Mouse (Mus musculus): ENCODE measurements around the gene Klf1. TPM values are rescaled to one million over a fixed set of nuclear protein-coding genes. Genes with fewer than 3 reads are reported as not detected.

Klf1 gene
- total and polyA plus RNA-seq, 2 experiments from 2014 or later: 0.56 TPM; not detected in 1

- Histone ChIP-seq H3K9ac (replicated peaks; ENCODE audit: low read depth, low read length) (no peak overlapping the region), H3K9me3 (replicated peaks; ENCODE audit: control insufficient read depth, low read length) (no peaks in the 10 kb centered on the region), H3K4me2 (ENCODE audit: low read depth, low read length) (no peak overlapping the region), H3K36me3 (replicated peaks; ENCODE audit: control insufficient read depth, insufficient read depth, low read length) (peaks cover 39% of the 10 kb centered on the region), H3K4me3 (ENCODE audit: low read depth, low read length) (no peak overlapping the region), H3K4me1 (ENCODE audit: control insufficient read depth, insufficient read depth) (peaks cover 10% of the 10 kb centered on the region), H3K27ac (ENCODE audit: low read depth) (no peak overlapping the region), H3K27me3 (ENCODE audit: control insufficient read depth, insufficient read depth, low read length) (no peaks in the 10 kb centered on the region)
- ATAC-seq (ENCODE audit: insufficient read depth, low read depth): no peak
- no peak for TF ChIP-seq EP300 (IDR thresholded peaks at IDR 0.05; ENCODE audit: low read depth)
- TF ChIP-seq CTCF (IDR thresholded peaks at IDR 0.05; ENCODE audit: low read depth): no peak
- 89% methylated on average over 1 of the region's 1 CpGs for WGBS
- no peak for DNase-seq (ENCODE audit: low spot score)
Observed at GRCm38 (mm10) chr8:84889141-84889540, 12.6 kb upstream of the Klf1 start.

DNA sequence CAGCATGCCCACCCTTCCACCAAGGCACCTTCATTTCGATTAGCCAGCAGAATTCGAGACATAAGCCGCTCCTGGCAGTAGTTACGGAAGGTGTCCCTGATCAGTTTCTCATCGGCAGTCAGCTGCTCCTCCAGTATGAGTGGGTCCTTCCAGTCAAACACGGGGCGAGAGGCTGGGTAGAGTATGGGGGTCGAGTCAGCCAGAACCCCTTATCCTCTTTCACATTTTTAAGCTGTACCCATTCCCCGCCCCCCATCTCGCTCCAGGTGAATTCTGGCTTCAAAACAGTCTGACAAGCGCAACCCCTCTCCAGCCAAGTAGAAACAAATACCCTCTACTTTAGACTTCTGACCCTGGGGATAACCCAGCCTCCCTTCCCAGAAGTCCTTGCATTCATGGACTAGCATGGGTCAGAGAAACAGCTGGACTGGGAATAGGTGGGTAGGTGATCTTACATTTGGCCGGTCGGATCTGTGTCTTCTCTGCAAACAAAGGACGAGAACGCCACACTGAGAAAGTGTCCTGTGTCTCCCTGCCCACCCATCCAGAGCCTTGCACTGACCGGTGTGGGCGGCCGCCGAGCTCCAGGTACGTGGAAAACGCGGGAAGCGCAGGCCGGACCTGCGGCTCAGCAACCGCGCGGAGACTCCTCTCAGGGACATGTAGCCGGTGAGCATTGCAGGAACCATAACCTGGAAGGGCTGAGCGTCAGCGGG lies 8.6 kb upstream of the Klf1 start:
- WGBS: 11% methylated on average over 31 of the region's 31 CpGs
- Histone ChIP-seq H3K9ac (replicated peaks; ENCODE audit: low read depth, low read length) (peak overlapping the region; percentile 60), H3K27me3 (ENCODE audit: control insufficient read depth, insufficient read depth, low read length) (no peaks in the 10 kb centered on the region), H3K36me3 (replicated peaks; ENCODE audit: control insufficient read depth, insufficient read depth, low read length) (peaks cover 10% of the 10 kb centered on the region), H3K4me3 (ENCODE audit: low read depth, low read length) (peak overlapping the region; percentile 68), H3K4me2 (ENCODE audit: low read depth, low read length) (peak overlapping the region; percentile 95), H3K4me1 (ENCODE audit: control insufficient read depth, insufficient read depth) (peaks cover 12% of the 10 kb centered on the region), H3K27ac (ENCODE audit: low read depth) (no peak overlapping the region), H3K9me3 (replicated peaks; ENCODE audit: control insufficient read depth, low read length) (no peaks in the 10 kb centered on the region)
- TF ChIP-seq EP300 (IDR thresholded peaks at IDR 0.05; ENCODE audit: low read depth) (no peak), CTCF (IDR thresholded peaks at IDR 0.05; ENCODE audit: low read depth) (no peak)
- no peak for DNase-seq (ENCODE audit: low spot score)
- peak; percentile 19; the same call in 1 of the 2 replicates for ATAC-seq (ENCODE audit: insufficient read depth, low read depth)

- Histone ChIP-seq H3K4me2 (ENCODE audit: low read depth, low read length) (peak within 1 kb of the TSS; percentile 95), H3K4me3 (ENCODE audit: low read depth, low read length) (peak within 1 kb of the TSS; percentile 68), H3K4me1 (ENCODE audit: control insufficient read depth, insufficient read depth) (peaks cover 12% of the 10 kb centered on the region), H3K27me3 (ENCODE audit: control insufficient read depth, insufficient read depth, low read length) (no peaks in the 10 kb centered on the region), H3K9ac (replicated peaks; ENCODE audit: low read depth, low read length) (peak within 1 kb of the TSS; percentile 60), H3K9me3 (replicated peaks; ENCODE audit: control insufficient read depth, low read length) (no peaks in the 10 kb centered on the region), H3K36me3 (replicated peaks; ENCODE audit: control insufficient read depth, insufficient read depth, low read length) (peaks cover 4% of the 10 kb centered on the region; the same call in 1 of the 2 replicates), H3K27ac (ENCODE audit: low read depth) (no peak within 1 kb of the TSS)
- WGBS: 0% methylated on average over 11 of the region's 11 CpGs
- ATAC-seq (ENCODE audit: insufficient read depth, low read depth): peak; percentile 99
- TF ChIP-seq EP300 (IDR thresholded peaks at IDR 0.05; ENCODE audit: low read depth) (no peak), CTCF (IDR thresholded peaks at IDR 0.05; ENCODE audit: low read depth) (no peak)
- DNase-seq (ENCODE audit: low spot score): peak; percentile 98
Observed at GRCm38 (mm10) chr8:84893709-84894134, 8.0 kb upstream of the Klf1 start, which contains the start of gene Gcdh. Gene Gcdh, minus strand, starts transcription at chr8:84893921.

DNA sequence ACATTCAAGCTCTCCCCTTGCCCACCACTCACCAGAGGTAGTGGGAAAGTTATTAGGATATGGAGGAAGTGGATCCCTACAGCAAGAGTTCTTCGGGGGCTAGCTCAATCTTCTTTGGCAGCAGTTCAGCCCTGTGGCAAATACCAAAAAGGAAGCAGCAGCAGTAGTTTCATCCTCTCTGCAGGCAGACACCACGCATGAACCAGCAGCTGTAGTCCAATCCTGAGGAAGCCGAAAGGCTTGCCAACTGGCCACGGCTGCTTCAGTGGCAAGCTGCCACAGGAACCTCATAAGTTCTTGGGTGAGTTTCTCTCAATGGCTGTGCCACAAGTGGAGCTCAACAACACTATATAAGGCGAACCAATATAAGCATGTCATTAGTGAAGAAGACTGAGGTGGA lies 5.8 kb upstream of the Klf1 start:
- H3K9ac ChIP-seq (replicated peaks; ENCODE audit: low read depth, low read length): no peak overlapping the region
- no peaks in the 10 kb centered on the region for H3K9me3 ChIP-seq (replicated peaks; ENCODE audit: control insufficient read depth, low read length)
- TF ChIP-seq EP300 (IDR thresholded peaks at IDR 0.05; ENCODE audit: low read depth) (no peak), CTCF (IDR thresholded peaks at IDR 0.05; ENCODE audit: low read depth) (no peak)
- WGBS: 75% methylated on average over 5 of the region's 5 CpGs
- no peaks in the 10 kb centered on the region for H3K27me3 ChIP-seq (ENCODE audit: control insufficient read depth, insufficient read depth, low read length)
- H3K27ac ChIP-seq (ENCODE audit: low read depth): no peak overlapping the region
- no peak overlapping the region for H3K4me3 ChIP-seq (ENCODE audit: low read depth, low read length)
- H3K4me2 ChIP-seq (ENCODE audit: low read depth, low read length): no peak overlapping the region
- ATAC-seq (ENCODE audit: insufficient read depth, low read depth): no peak
- no peak for DNase-seq (ENCODE audit: low spot score)
- H3K4me1 ChIP-seq (ENCODE audit: control insufficient read depth, insufficient read depth): peaks cover 12% of the 10 kb centered on the region
- no peaks in the 10 kb centered on the region for H3K36me3 ChIP-seq (replicated peaks; ENCODE audit: control insufficient read depth, insufficient read depth, low read length)

- ATAC-seq (ENCODE audit: insufficient read depth, low read depth): no peak
Observed at GRCm38 (mm10) chr8:84901071-84901470, 657 bp upstream of the Klf1 start.

More at GRCm38 (mm10) chr8:84901071-84901470, 657 bp upstream of the Klf1 start:
- no peak for TF ChIP-seq EP300 (IDR thresholded peaks at IDR 0.05; ENCODE audit: low read depth)
- TF ChIP-seq CTCF (IDR thresholded peaks at IDR 0.05; ENCODE audit: low read depth): no peak
- no peak overlapping the region for H3K4me2 ChIP-seq (ENCODE audit: low read depth, low read length)
- H3K27ac ChIP-seq (ENCODE audit: low read depth): no peak overlapping the region
- H3K4me3 ChIP-seq (ENCODE audit: low read depth, low read length): no peak overlapping the region
- H3K36me3 ChIP-seq (replicated peaks; ENCODE audit: control insufficient read depth, insufficient read depth, low read length): no peaks in the 10 kb centered on the region
- H3K9me3 ChIP-seq (replicated peaks; ENCODE audit: control insufficient read depth, low read length): no peaks in the 10 kb centered on the region
- no peaks in the 10 kb centered on the region for H3K4me1 ChIP-seq (ENCODE audit: control insufficient read depth, insufficient read depth)
- 27% methylated on average over 4 of the region's 4 CpGs for WGBS
- H3K27me3 ChIP-seq (ENCODE audit: control insufficient read depth, insufficient read depth, low read length): peaks cover 13% of the 10 kb centered on the region; the same call in 1 of the 2 replicates
- DNase-seq (ENCODE audit: low spot score): no peak
- H3K9ac ChIP-seq (replicated peaks; ENCODE audit: low read depth, low read length): no peak overlapping the region
